Mouse (Mus musculus): Measurements from ENCODE around the gene Cald1.

DNA sequence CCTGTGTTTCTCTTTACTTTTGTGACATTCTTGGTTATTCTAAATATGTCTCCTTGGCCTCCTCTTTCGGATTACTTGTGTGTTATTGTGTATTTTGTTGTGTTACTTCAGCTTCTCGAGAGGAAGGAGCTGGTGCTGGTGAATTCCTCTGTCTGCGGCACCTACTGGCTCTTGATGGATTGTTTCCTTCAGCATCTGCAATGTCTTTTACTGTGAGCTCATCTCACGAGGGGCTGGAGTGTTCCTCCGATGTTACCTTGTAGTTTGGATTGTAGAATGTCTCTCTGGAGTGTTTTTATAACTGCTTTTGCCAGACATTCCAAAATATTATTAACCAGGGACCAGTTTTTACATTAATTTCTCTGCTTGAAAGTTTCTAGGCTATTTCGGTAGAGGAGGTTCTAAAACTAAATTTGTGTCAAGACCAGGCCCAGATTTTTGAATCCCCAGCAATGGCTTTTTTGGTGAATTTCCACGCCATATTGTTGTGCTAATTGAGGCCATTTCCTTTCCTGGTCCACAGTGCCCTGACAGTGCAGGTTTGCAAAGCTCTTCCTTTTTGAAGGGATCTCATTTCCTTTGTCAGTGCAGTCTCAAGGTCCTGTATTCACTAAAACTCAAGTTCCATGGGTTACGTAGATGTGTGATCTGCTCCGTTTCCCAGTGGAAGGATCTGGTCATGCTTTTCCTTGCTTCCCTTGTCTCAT is 43.9 kb upstream of the Cald1 start:
- TF ChIP-seq GATA1 (IDR thresholded peaks at IDR 0.05; ENCODE audit: low read length) (no peak), TAL1 (IDR thresholded peaks at IDR 0.05; ENCODE audit: low read length) (no peak)

All from erythroblast, embryonic 14.5 days (primary cell).